Mouse (Mus musculus) lung, embryonic 15.5 days (tissue): ENCODE measurements around the gene Gnptab. TPM values are rescaled to one million over a fixed set of nuclear protein-coding genes. Genes with fewer than 3 reads are reported as not detected.

Experiments
- ATAC-seq: fragments of 200-750 bp; cut with Nextera tagmentation; 2 replicates; pipeline ENCODE4 v1.8.0; 2017; ENCODE audit warnings: moderate number of reproducible peaks, borderline replicate concordance; ENCODE audit not compliant: low FRiP score, low TSS enrichment; ENCODE audit errors: extremely low read depth
- H3K27ac ChIP-seq: fragments of 300-500 bp; sonication (generic); 2 replicates; pipeline ENCODE4 v1.5.1; 2015; ENCODE audit warnings: moderate library complexity, mild to moderate bottlenecking, inconsistent platforms
- H3K27me3 ChIP-seq: fragments of 300-500 bp; sonication (generic); 2 replicates; pipeline ENCODE4 v1.6.1; 2015; ENCODE audit warnings: inconsistent platforms
- H3K36me3 ChIP-seq: fragments of 300-500 bp; sonication (generic); 2 replicates; pipeline ENCODE4 v1.6.1; 2015; ENCODE audit warnings: inconsistent platforms
- H3K4me1 ChIP-seq: fragments of 300-500 bp; sonication (generic); 2 replicates; pipeline ENCODE4 v1.6.1; 2015; ENCODE audit warnings: inconsistent platforms
- H3K4me2 ChIP-seq: fragments of 300-500 bp; sonication (generic); 2 replicates; pipeline ENCODE4 v1.6.1; 2015; ENCODE audit warnings: inconsistent platforms, mild to moderate bottlenecking, moderate library complexity
- H3K4me3 ChIP-seq: fragments of 300-500 bp; sonication (generic); 2 replicates; pipeline ENCODE4 v1.5.1; 2015; ENCODE audit warnings: mild to moderate bottlenecking, inconsistent platforms
- H3K9ac ChIP-seq: fragments of 300-500 bp; sonication (generic); 2 replicates; pipeline ENCODE4 v1.6.1; 2015; ENCODE audit warnings: inconsistent platforms
- H3K9me3 ChIP-seq: fragments of 300-500 bp; sonication (generic); 2 replicates; pipeline ENCODE4 v1.6.1; 2016; ENCODE audit warnings: inconsistent platforms
- WGBS: fragments of 180-500 bp; shearing (Covaris S2); methylation state at CpG from one replicate; pipeline ENCODE4 v1.1.7; 2015; 5-methylcytosine and 5-hydroxymethylcytosine counted together
- polyA plus RNA-seq: library from polyadenylated mRNA; unstranded; fragments of >200 nt; fragmentation: Nextera tagmentation; extraction: Ambion mirVana; gene quantifications from 2 replicates; pipeline ENCODE4 v1.2.1, GENCODE M21; 2015

The Gnptab gene
- polyA plus RNA-seq: 16.2 and 17.8 TPM in 2 replicates

GRCm38 (mm10) chr10:88379013-88379885 is at the start of gene Gnptab, which contains the start of gene Dram1:
Gene Gnptab (plus strand): TSS chr10:88379132.
Gene Dram1 (minus strand): TSS chr10:88379080.
- under 1% methylated on average over 86 of the region's 87 CpGs for WGBS

GRCm38 (mm10) chr10:88330695-88331094 is 48.2 kb upstream of the Gnptab start:
- WGBS: 14% methylated on average over 5 of the region's 5 CpGs
- H3K4me3 ChIP-seq: no peak overlapping the region
- no peak overlapping the region for H3K4me2 ChIP-seq
- H3K9ac ChIP-seq: no peak overlapping the region
- no peaks in the 10 kb centered on the region for H3K9me3 ChIP-seq
- no peak for ATAC-seq
- H3K36me3 ChIP-seq: no peaks in the 10 kb centered on the region
- H3K4me1 ChIP-seq: no peaks in the 10 kb centered on the region
- H3K27me3 ChIP-seq: 0 out of 2 replicates have a peak, but pooled peaks cover 4% of the 10 kb centered on the region
- no peak overlapping the region for H3K27ac ChIP-seq

More at GRCm38 (mm10) chr10:88379013-88379885, at the start of gene Gnptab, which contains the start of gene Dram1:
- Histone ChIP-seq H3K27me3 (no peaks in the 10 kb centered on the region), H3K36me3 (no peaks in the 10 kb centered on the region), H3K4me1 (peaks cover 35% of the 10 kb centered on the region), H3K4me2 (peak within 1 kb of the TSS; percentile 93), H3K4me3 (peak within 1 kb of the TSS; percentile 92), H3K27ac (peak within 1 kb of the TSS; percentile 77), H3K9ac (peak within 1 kb of the TSS; percentile 73), H3K9me3 (no peaks in the 10 kb centered on the region)
- peak; percentile 85 for ATAC-seq

- H3K36me3 ChIP-seq: peaks cover 15% of the 10 kb centered on the region; the same call in 1 of the 2 replicates
- ATAC-seq: no peak
- H3K9me3 ChIP-seq: no peaks in the 10 kb centered on the region
- no peak overlapping the region for H3K4me3 ChIP-seq
- WGBS: 74% methylated on average over 9 of the region's 9 CpGs
- H3K27ac ChIP-seq: peak overlapping the region; percentile 69; the same call in 1 of the 2 replicates
- H3K27me3 ChIP-seq: no peaks in the 10 kb centered on the region
- peaks cover 5% of the 10 kb centered on the region; the same call in 1 of the 2 replicates for H3K4me1 ChIP-seq
- H3K9ac ChIP-seq: no peak overlapping the region
- H3K4me2 ChIP-seq: no peak overlapping the region
Observed at GRCm38 (mm10) chr10:88340660-88341059, 38.3 kb upstream of the Gnptab start.

GRCm38 (mm10) chr10:88341368-88341767 is 37.6 kb upstream of the Gnptab start:
- WGBS: 58% methylated on average over 6 of the region's 6 CpGs
- H3K9ac ChIP-seq: no peak overlapping the region
- H3K36me3 ChIP-seq: peaks cover 15% of the 10 kb centered on the region; the same call in 1 of the 2 replicates
- no peaks in the 10 kb centered on the region for H3K27me3 ChIP-seq
- no peak overlapping the region for H3K4me3 ChIP-seq
- H3K4me2 ChIP-seq: no peak overlapping the region
- peaks cover 5% of the 10 kb centered on the region; the same call in 1 of the 2 replicates for H3K4me1 ChIP-seq
- H3K9me3 ChIP-seq: no peaks in the 10 kb centered on the region
- peak overlapping the region; percentile 69 for H3K27ac ChIP-seq
- no peak for ATAC-seq

- no peak overlapping the region for H3K4me2 ChIP-seq
Observed at GRCm38 (mm10) chr10:88345899-88346401, 33.0 kb upstream of the Gnptab start.

GRCm38 (mm10) chr10:88346454-88347245 is 32.3 kb upstream of the Gnptab start:
- Histone ChIP-seq H3K4me2 (no peak overlapping the region), H3K9me3 (no peaks in the 10 kb centered on the region), H3K27me3 (no peaks in the 10 kb centered on the region), H3K9ac (no peak overlapping the region), H3K36me3 (no peaks in the 10 kb centered on the region), H3K4me1 (peaks cover 15% of the 10 kb centered on the region; the same call in 1 of the 2 replicates), H3K4me3 (no peak overlapping the region), H3K27ac (no peak overlapping the region; the same call in 1 of the 2 replicates)
- WGBS: 65% methylated on average over 12 of the region's 12 CpGs
- ATAC-seq: no peak

More at GRCm38 (mm10) chr10:88345899-88346401, 33.0 kb upstream of the Gnptab start:
- 54% methylated on average over 11 of the region's 11 CpGs for WGBS
- Histone ChIP-seq H3K27me3 (no peaks in the 10 kb centered on the region), H3K27ac (no peak overlapping the region; the same call in 1 of the 2 replicates), H3K4me1 (peaks cover 12% of the 10 kb centered on the region; the same call in 1 of the 2 replicates), H3K4me3 (no peak overlapping the region), H3K9ac (no peak overlapping the region), H3K36me3 (no peaks in the 10 kb centered on the region), H3K9me3 (no peaks in the 10 kb centered on the region)
- no peak for ATAC-seq

GRCm38 (mm10) chr10:88349800-88350199 is 29.1 kb upstream of the Gnptab start:
- peak overlapping the region; percentile 64 for H3K27ac ChIP-seq
- peak; percentile 83 for ATAC-seq
- 46% methylated on average over 8 of the region's 8 CpGs for WGBS
- no peaks in the 10 kb centered on the region for H3K9me3 ChIP-seq
- H3K4me2 ChIP-seq: no peak overlapping the region
- no peaks in the 10 kb centered on the region for H3K36me3 ChIP-seq
- H3K9ac ChIP-seq: no peak overlapping the region
- no peaks in the 10 kb centered on the region for H3K27me3 ChIP-seq
- no peak overlapping the region for H3K4me3 ChIP-seq
- peaks cover 15% of the 10 kb centered on the region for H3K4me1 ChIP-seq

GRCm38 (mm10) chr10:88350687-88351086 is 28.2 kb upstream of the Gnptab start:
- no peak for ATAC-seq
- H3K4me2 ChIP-seq: no peak overlapping the region
- H3K27me3 ChIP-seq: no peaks in the 10 kb centered on the region
- no peak overlapping the region for H3K9ac ChIP-seq
- no peaks in the 10 kb centered on the region for H3K36me3 ChIP-seq
- H3K4me1 ChIP-seq: peaks cover 15% of the 10 kb centered on the region
- H3K27ac ChIP-seq: peak overlapping the region; percentile 64
- no peaks in the 10 kb centered on the region for H3K9me3 ChIP-seq
- no peak overlapping the region for H3K4me3 ChIP-seq
- 60% methylated on average over 2 of the region's 2 CpGs for WGBS

- Histone ChIP-seq H3K36me3 (no peaks in the 10 kb centered on the region), H3K9me3 (no peaks in the 10 kb centered on the region), H3K4me2 (no peak overlapping the region), H3K4me1 (peaks cover 18% of the 10 kb centered on the region), H3K4me3 (no peak overlapping the region), H3K27me3 (no peaks in the 10 kb centered on the region), H3K9ac (no peak overlapping the region), H3K27ac (0 out of 2 replicates have a peak overlapping the region, but pooled peaks have one; percentile 64)
- WGBS: 48% methylated on average over 5 of the region's 5 CpGs
- no peak for ATAC-seq
Observed at GRCm38 (mm10) chr10:88351411-88352103, 27.4 kb upstream of the Gnptab start.

- 51% methylated on average over 2 of the region's 2 CpGs for WGBS
Observed at GRCm38 (mm10) chr10:88352549-88352948, 26.4 kb upstream of the Gnptab start.

GRCm38 (mm10) chr10:88354599-88354998 is 24.3 kb upstream of the Gnptab start:
- no peak overlapping the region for H3K9ac ChIP-seq
- H3K27ac ChIP-seq: peak overlapping the region; percentile 14; the same call in 1 of the 2 replicates
- 40% methylated on average over 5 of the region's 5 CpGs for WGBS
- H3K4me1 ChIP-seq: peaks cover 13% of the 10 kb centered on the region
- no peaks in the 10 kb centered on the region for H3K27me3 ChIP-seq
- no peak overlapping the region for H3K4me3 ChIP-seq
- H3K9me3 ChIP-seq: no peaks in the 10 kb centered on the region
- no peaks in the 10 kb centered on the region for H3K36me3 ChIP-seq
- peak overlapping the region; percentile 87 for H3K4me2 ChIP-seq
- no peak for ATAC-seq

More at GRCm38 (mm10) chr10:88352549-88352948, 26.4 kb upstream of the Gnptab start:
- no peak overlapping the region for H3K9ac ChIP-seq
- H3K36me3 ChIP-seq: no peaks in the 10 kb centered on the region
- H3K4me2 ChIP-seq: no peak overlapping the region
- H3K9me3 ChIP-seq: no peaks in the 10 kb centered on the region
- peak overlapping the region; percentile 55; the same call in 1 of the 2 replicates for H3K27ac ChIP-seq
- H3K4me3 ChIP-seq: no peak overlapping the region
- H3K27me3 ChIP-seq: no peaks in the 10 kb centered on the region
- ATAC-seq: no peak
- H3K4me1 ChIP-seq: peaks cover 19% of the 10 kb centered on the region
